Mouse (Mus musculus): ENCODE measurements around the gene Xpnpep3.

Gene Xpnpep3

GRCm38 (mm10) chr15:81399638-81400315 is at the start of gene Xpnpep3, which contains the start of gene St13:
Gene Xpnpep3 (plus strand): TSS chr15:81400138.
Gene St13 (minus strand): TSS chr15:81400077.
- CTCF ChIA-PET: interaction anchor here (0.5 to 0.6 kb wide), 3 partner anchors 22 to 1305 kb away, joined by 3 to 6 read pairs (median 4); no protein-coding TSS in a partner anchor

GRCm38 (mm10) chr15:81350401-81350800 is 49.5 kb upstream of the Xpnpep3 start:
- CTCF ChIA-PET: no interaction called here

- CTCF ChIA-PET: no interaction called here
These were observed 47.3 kb upstream of the Xpnpep3 start for GRCm38 (mm10) chr15:81352638-81353037.

- CTCF ChIA-PET: no interaction called here
These were observed 44.7 kb upstream of the Xpnpep3 start for GRCm38 (mm10) chr15:81355146-81355761.

DNA sequence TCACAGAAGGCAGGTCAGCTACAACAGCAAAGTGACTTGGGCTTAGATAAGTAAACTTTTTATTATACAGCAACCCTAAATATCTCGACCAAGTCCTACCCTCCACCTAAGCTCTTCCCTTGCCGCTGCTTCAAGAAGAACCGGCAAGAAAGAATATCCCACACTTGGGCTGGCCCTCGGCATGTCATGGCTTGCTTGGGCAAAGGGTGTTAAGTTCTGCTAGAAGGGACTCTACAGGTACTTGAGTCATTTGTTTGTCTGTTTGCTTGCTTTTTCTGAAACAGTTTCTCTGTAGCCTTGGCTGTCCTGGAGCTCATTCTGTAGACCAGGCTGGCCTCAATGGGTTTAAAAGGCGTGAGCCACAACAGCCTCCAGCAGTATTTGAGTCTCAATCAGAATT is 43.0 kb upstream of the Xpnpep3 start:
- CTCF ChIA-PET: interaction anchor here (1.0 kb wide), 1 partner anchor 31 kb away, joined by 4 read pairs; no protein-coding TSS in a partner anchor

DNA sequence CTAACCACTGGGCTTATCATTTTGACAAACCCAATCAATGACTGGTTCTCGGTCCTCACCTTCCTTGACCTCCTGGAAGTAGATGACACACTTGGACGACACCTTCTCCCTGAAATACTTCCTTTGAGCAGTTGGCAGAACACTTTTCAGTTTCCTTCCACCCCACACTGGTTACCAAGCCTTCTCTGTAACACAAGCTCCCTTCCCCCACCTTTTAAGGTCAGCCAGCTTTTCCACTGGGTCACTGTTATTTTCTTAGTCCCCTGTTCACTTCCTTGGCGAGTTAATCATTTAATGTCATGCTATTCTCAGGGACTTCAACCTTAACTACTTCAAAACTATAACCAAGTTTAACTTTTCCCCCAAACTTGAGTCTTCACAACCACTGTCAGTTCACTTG is 41.0 kb upstream of the Xpnpep3 start:
- CTCF ChIA-PET: interaction anchor here (0.6 kb wide), 1 partner anchor 87 kb away, joined by 3 read pairs; no protein-coding TSS in a partner anchor

DNA sequence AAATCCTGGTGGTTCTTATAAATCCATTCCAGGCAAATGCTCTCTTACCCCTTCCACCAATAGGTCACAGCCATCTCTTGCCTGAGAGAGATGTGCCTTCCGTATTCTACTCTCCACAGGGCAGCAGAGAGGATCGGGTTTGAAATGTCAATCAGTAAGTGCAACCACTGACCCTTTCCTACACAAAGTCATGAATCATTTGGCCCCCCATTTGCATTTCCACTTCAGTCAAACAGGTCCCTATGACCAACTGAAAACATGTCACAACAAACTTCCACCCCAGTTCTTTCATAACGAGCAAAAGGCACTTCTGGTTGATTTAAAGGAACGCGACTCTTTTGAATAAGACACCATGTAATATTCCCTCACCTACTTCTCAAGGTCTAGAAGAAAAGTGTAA is 40.5 kb upstream of the Xpnpep3 start:
- CTCF ChIA-PET: interaction anchor here (0.6 kb wide), 1 partner anchor 87 kb away, joined by 3 read pairs; no protein-coding TSS in a partner anchor

- CTCF ChIA-PET: no interaction called here
These were observed 39.5 kb upstream of the Xpnpep3 start, which contains the start of gene Slc25a17 for GRCm38 (mm10) chr15:81360345-81361021. Gene Slc25a17 (minus strand): TSS chr15:81360812.

DNA sequence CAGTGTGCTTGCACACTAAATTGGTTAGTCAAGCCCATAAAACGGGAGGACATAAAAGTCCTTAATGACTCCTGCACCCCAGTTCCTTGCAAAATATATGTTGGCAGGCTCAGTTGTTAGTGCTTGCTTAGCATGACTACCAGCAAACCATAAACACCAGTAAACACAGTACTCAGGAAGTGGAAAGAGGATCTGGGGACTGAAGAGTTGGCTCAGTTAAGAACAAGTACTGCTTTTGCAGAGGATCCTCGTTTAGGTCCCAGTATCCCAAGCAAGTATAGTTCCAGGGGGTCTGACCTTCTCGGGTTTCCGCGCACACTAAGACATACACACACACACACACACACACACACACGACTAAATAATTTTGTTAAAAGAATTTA is 38.9 kb upstream of the Xpnpep3 start:
- CTCF ChIA-PET: no interaction called here

- CTCF ChIA-PET: no interaction called here
These were observed 38.4 kb upstream of the Xpnpep3 start for GRCm38 (mm10) chr15:81361417-81362015.

GRCm38 (mm10) chr15:81362501-81362900 is 37.4 kb upstream of the Xpnpep3 start:
- CTCF ChIA-PET: no interaction called here

DNA sequence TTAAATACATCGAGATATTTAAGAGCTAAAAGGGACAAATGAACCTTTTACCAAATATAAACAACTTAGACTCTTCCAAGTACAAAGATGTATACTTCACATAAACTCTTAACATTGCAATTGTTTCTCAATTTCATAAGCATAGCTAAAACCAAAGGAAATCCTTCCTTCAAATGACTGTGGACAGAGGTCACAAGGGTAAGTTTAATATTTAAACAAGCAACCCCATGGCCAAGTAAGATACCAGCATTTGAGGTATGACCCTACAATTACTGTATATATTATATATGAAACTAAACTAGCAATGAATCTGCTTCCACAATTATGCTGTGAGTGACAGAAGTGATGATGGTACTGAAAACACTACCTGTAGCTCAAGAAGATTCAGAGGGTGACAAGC is 35.7 kb upstream of the Xpnpep3 start:
- CTCF ChIA-PET: no interaction called here

- CTCF ChIA-PET: no interaction called here
These were observed 34.7 kb upstream of the Xpnpep3 start for GRCm38 (mm10) chr15:81365246-81365645.

DNA sequence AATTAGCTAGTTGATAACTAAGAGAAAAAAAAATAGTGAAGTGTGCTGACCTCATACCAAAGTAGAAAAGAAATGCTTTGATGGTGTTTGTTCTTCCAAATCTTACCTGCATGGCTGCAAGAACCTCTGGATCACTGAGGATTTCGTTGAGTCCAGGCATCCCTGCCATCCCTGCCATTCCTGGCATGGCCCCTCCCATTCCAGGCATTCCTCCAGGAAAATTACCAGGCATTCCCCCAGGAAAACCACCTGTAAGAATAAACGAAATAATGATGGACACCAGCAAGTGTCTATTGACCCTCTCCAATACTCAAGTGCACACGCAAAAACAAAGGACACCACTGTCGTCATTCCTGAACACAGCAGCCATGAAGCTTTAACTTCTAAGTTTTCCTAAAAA is 33.7 kb upstream of the Xpnpep3 start:
- CTCF ChIA-PET: no interaction called here

- CTCF ChIA-PET: no interaction called here
These were observed 31.3 kb upstream of the Xpnpep3 start for GRCm38 (mm10) chr15:81368601-81369000.

DNA sequence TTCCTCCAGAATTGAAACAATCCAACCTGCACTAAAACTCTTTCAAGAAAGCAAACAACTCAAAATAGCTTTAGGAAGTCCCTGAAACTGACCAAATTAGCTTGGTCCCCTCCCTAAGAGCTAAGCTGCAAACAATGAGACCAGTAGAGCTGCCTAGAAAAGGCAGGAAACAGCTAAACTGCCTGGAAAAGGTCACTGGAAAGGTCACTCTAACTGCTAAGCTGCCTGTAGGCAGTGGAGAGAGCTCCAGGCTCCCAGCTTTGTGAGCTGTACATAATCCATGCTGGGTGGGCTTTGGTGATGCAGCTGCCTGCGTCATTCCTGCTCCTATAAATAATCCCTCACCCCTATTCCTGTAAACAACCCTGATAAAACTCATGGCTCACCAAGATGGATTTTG is 29.6 kb upstream of the Xpnpep3 start:
- CTCF ChIA-PET: interaction anchor here (0.5 to 0.7 kb wide), 2 partner anchors 572 to 953 kb away, joined by 3 to 4 read pairs; no protein-coding TSS in a partner anchor

GRCm38 (mm10) chr15:81374621-81375020 is 25.3 kb upstream of the Xpnpep3 start:
- CTCF ChIA-PET: no interaction called here

DNA sequence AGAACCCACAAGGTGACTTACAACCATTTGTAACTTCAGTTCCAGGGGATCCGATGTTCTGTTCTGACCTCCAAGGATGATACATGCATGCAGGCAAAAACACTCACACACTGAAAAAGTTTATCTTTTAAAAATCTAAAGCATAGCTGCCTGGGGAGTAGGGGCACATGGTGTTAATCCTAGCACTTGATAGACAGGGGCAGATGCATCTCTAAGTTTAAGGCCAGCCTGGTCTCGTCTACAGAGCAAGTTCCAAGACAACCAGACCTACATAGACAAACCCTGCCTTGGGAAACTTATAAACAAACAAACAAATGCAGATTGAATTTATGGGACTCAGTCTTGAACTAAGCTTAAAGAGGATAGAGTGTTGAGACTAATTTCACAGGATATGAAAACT is 21.1 kb upstream of the Xpnpep3 start:
- CTCF ChIA-PET: interaction anchor here (0.9 kb wide), 1 partner anchor 18 kb away, joined by 3 read pairs; no protein-coding TSS in a partner anchor

GRCm38 (mm10) chr15:81386327-81386726 is 13.6 kb upstream of the Xpnpep3 start:
- CTCF ChIA-PET: no interaction called here

- CTCF ChIA-PET: no interaction called here
These were observed 6.9 kb upstream of the Xpnpep3 start for GRCm38 (mm10) chr15:81392997-81393396.

DNA sequence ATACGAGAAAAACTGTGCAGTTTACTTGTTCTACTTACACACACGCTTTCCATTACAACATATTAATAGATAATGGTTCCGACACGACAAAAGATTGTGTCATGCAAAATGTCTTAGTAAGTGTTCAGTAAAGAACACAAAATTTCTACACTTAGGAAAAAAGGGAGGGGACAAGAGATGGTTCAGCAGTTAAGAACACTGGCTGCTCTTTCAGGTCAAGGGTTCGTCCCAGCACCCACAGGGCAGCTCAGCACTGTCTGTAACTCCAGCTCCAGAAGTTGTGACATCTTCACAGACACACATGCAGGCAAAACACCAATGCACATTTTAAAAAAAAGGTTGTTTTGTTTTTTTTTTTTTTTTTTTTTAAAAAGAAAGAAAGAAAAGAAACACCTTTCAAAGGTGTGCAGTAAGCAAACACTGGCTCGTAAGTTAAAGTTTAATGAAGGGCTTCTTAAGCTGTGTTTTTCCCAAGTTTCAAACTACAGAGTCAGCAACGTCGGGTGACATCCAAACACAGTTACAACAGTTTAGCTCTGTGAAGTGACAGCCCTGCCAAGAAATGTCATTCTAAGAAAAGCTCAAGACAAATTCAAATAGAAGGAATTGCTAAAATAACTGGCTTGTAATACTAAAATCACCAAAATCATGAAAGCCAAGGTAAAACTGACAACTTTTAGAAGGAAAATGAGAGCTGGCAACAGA is 5.6 kb upstream of the Xpnpep3 start:
- CTCF ChIA-PET: interaction anchor here (0.6 to 1.0 kb wide), 2 partner anchors 22 to 686 kb away, joined by 3 read pairs; no protein-coding TSS in a partner anchor
